Mouse (Mus musculus) limb, embryonic 11.5 days (tissue): ENCODE data around the gene Akap6. TPM values are rescaled to one million over a fixed set of nuclear protein-coding genes. Genes with fewer than 3 reads are reported as not detected.

ENCODE experiments used
- ATAC-seq: fragments of 200-750 bp; cut with Nextera tagmentation; 2 replicates; pipeline ENCODE4 v1.8.0; 2017; ENCODE audit warnings: low read depth; ENCODE audit not compliant: insufficient number of reproducible peaks, low FRiP score, low TSS enrichment
- DNase-seq: peaks from one replicate; pipeline ENCODE4 v3.0.0-alpha.2; 2015; ENCODE audit warnings: low spot score
- H3K27ac ChIP-seq: fragments of 300-500 bp; sonication (generic); replicated peaks from 2 replicates; pipeline ENCODE4 v1.5.1; 2014; ENCODE audit warnings: low read depth, mild to moderate bottlenecking, low read length
- H3K27me3 ChIP-seq: fragments of 300-500 bp; sonication (generic); 2 replicates; pipeline ENCODE4 v1.6.1; 2014; ENCODE audit warnings: mild to moderate bottlenecking, low read length, mixed read lengths; ENCODE audit not compliant: control insufficient read depth, insufficient read depth
- H3K36me3 ChIP-seq: fragments of 300-500 bp; sonication (generic); 2 replicates; pipeline ENCODE4 v1.6.1; 2014; ENCODE audit warnings: mild to moderate bottlenecking, low read length, moderate library complexity, mixed read lengths; ENCODE audit not compliant: control insufficient read depth, insufficient read depth
- H3K4me1 ChIP-seq: fragments of 300-500 bp; sonication (generic); 2 replicates; pipeline ENCODE4 v1.6.1; 2014; ENCODE audit warnings: low read length, mixed read lengths; ENCODE audit not compliant: control insufficient read depth, insufficient read depth
- H3K4me2 ChIP-seq: fragments of 300-500 bp; sonication (generic); 2 replicates; pipeline ENCODE4 v1.6.1; 2014; ENCODE audit warnings: low read depth, mild to moderate bottlenecking, moderate library complexity; ENCODE audit not compliant: severe bottlenecking
- H3K4me3 ChIP-seq: fragments of 300-500 bp; sonication (generic); 2 replicates; pipeline ENCODE4 v1.5.1; 2014; ENCODE audit warnings: low read depth, low read length
- H3K9ac ChIP-seq: fragments of 300-500 bp; sonication (generic); 2 replicates; pipeline ENCODE4 v1.6.1; 2014; ENCODE audit warnings: mild to moderate bottlenecking, low read length
- H3K9me3 ChIP-seq: fragments of 300-500 bp; sonication (generic); 2 replicates; pipeline ENCODE4 v1.6.1; 2016; ENCODE audit warnings: low read length; ENCODE audit not compliant: control insufficient read depth
- WGBS: fragments of 180-500 bp; shearing (Covaris S2); extraction: QIAGEN DNeasy Blood & Tissue Kit; methylation state at CpG from one replicate; pipeline ENCODE4 v1.1.7; 2014; 5-methylcytosine and 5-hydroxymethylcytosine counted together
- polyA plus RNA-seq: library from polyadenylated mRNA; unstranded; fragments of >200 nt; fragmentation: Nextera tagmentation; extraction: Ambion mirVana; gene quantifications from 2 replicates; pipeline ENCODE4 v1.2.1, GENCODE M21; 2014

The Akap6 gene
- polyA plus RNA-seq, 1 experiment from 2014 or later, result 0.29 TPM

DNA sequence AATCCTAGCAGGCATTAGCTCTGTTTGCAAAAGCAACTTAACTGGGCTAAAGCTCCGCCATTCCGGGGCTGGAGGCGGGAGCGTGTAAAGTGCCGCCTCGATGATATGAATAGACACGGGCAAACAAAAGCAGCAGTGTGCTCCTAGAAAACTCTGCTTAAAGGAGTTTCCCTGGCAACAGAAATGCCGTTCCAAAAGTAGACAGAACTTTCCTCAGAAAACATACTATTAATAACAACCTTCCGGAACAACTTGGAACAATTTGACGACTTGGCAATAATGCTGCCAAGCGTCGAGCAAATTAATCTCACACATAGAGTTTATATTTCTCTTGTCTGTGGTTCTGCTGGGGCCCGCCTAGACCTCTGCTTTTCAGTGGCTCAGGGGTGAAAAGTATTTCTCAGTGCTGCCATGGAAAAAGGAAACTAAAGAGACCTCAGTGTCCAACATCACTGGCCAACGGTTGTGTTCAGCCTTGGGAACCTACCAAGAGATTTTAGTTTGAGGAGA, 334.3 kb downstream of the Akap6 start:
- no peaks in the 10 kb centered on the region for H3K36me3 ChIP-seq
- H3K9ac ChIP-seq, result no peak overlapping the region
- no peak overlapping the region for H3K4me3 ChIP-seq
- WGBS, result 57% methylated on average over 14 of the region's 14 CpGs
- no peak overlapping the region for H3K4me2 ChIP-seq
- ATAC-seq (no peak), DNase-seq (peak; percentile 62)
- H3K9me3 ChIP-seq, result no peaks in the 10 kb centered on the region
- peaks cover 3% of the 10 kb centered on the region; the same call in 1 of the 2 replicates for H3K4me1 ChIP-seq
- peak overlapping the region; percentile 22; the same call in 1 of the 2 replicates for H3K27ac ChIP-seq
- no peaks in the 10 kb centered on the region for H3K27me3 ChIP-seq

DNA sequence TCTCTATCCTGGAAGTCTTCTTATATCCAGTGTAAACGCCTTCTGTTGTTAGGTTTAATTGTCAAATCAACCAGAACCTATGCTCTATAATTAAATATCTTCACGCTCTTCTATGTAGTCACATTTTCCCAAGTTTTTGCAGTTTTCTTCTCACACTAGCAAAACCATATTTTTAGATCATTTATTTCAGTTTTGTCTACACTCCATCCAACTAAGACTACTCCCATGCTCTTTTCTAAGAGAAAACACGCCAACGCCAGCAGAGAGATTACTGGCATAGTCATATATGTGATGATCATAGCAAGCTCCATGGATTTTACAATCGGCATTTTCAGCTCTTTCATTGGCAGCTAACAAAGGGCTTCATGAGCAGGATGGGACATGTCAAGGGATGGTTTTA, 341.5 kb downstream of the Akap6 start:
- Histone ChIP-seq H3K4me2 (no peak overlapping the region), H3K27me3 (no peaks in the 10 kb centered on the region), H3K4me1 (no peaks in the 10 kb centered on the region), H3K36me3 (no peaks in the 10 kb centered on the region), H3K4me3 (no peak overlapping the region), H3K27ac (no peak overlapping the region), H3K9me3 (no peaks in the 10 kb centered on the region), H3K9ac (no peak overlapping the region)
- ATAC-seq (no peak), DNase-seq (no peak)
- 86% methylated on average over 5 of the region's 5 CpGs for WGBS

DNA sequence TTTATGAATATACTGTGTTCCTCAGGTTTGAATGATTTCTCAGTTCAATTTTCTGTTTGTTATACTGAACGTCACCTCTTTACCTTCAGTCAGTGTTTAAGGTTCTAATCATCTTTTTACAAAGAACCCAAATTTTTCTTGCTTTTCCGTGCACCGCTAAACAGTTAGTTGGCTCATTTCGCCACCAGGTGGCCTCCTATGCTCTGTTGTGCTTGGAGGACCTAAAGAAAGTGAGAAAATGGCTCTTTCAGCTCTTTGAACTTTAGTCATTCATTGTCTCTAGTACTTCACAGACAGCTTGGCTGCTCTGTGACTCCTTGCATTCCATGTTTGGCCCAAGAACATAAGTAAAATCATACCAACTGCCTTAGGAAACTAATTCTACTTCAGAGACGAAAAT, 343.6 kb downstream of the Akap6 start:
- WGBS, result 27% methylated on average over 5 of the region's 5 CpGs
- no peaks in the 10 kb centered on the region for H3K27me3 ChIP-seq
- H3K4me2 ChIP-seq, result no peak overlapping the region
- no peaks in the 10 kb centered on the region for H3K9me3 ChIP-seq
- DNase-seq (peak; percentile 78), ATAC-seq (no peak)
- no peaks in the 10 kb centered on the region for H3K36me3 ChIP-seq
- no peak overlapping the region for H3K27ac ChIP-seq
- no peaks in the 10 kb centered on the region for H3K4me1 ChIP-seq
- no peak overlapping the region for H3K9ac ChIP-seq
- no peak overlapping the region for H3K4me3 ChIP-seq

GRCm38 (mm10) chr12:53057606-53058005, 358.4 kb downstream of the Akap6 start:
- DNase-seq (no peak), ATAC-seq (no peak)
- 92% methylated on average over 7 of the region's 7 CpGs for WGBS
- no peak overlapping the region for H3K4me2 ChIP-seq
- H3K27me3 ChIP-seq, result no peaks in the 10 kb centered on the region
- 0 out of 2 replicates have a peak, but pooled peaks cover 3% of the 10 kb centered on the region for H3K4me1 ChIP-seq
- no peaks in the 10 kb centered on the region for H3K36me3 ChIP-seq
- no peak overlapping the region for H3K4me3 ChIP-seq
- no peaks in the 10 kb centered on the region for H3K9me3 ChIP-seq
- no peak overlapping the region for H3K9ac ChIP-seq
- no peak overlapping the region for H3K27ac ChIP-seq

- Histone ChIP-seq H3K27ac (no peak overlapping the region), H3K9me3 (no peaks in the 10 kb centered on the region), H3K4me3 (no peak overlapping the region), H3K4me2 (no peak overlapping the region), H3K9ac (no peak overlapping the region), H3K36me3 (no peaks in the 10 kb centered on the region), H3K27me3 (no peaks in the 10 kb centered on the region), H3K4me1 (peaks cover 7% of the 10 kb centered on the region; the same call in 1 of the 2 replicates)
- WGBS, result 81% methylated on average over 6 of the region's 6 CpGs
- no peak for ATAC-seq
- DNase-seq, result no peak
Observed at GRCm38 (mm10) chr12:53060903-53061302, 361.7 kb downstream of the Akap6 start.

- H3K9me3 ChIP-seq, result no peaks in the 10 kb centered on the region
- DNase-seq (peak; percentile 38), ATAC-seq (no peak)
- no peak overlapping the region for H3K9ac ChIP-seq
- H3K36me3 ChIP-seq, result no peaks in the 10 kb centered on the region
- peak overlapping the region; percentile 21; the same call in 1 of the 2 replicates for H3K4me2 ChIP-seq
- no peak overlapping the region for H3K4me3 ChIP-seq
- H3K27me3 ChIP-seq, result no peaks in the 10 kb centered on the region
- WGBS, result 15% methylated on average over 7 of the region's 7 CpGs
- H3K4me1 ChIP-seq, result peaks cover 7% of the 10 kb centered on the region; the same call in 1 of the 2 replicates
- no peak overlapping the region for H3K27ac ChIP-seq
Observed at GRCm38 (mm10) chr12:53061466-53062124, 362.4 kb downstream of the Akap6 start.

GRCm38 (mm10) chr12:53063003-53063402, 363.8 kb downstream of the Akap6 start:
- Histone ChIP-seq H3K27ac (no peak overlapping the region), H3K27me3 (no peaks in the 10 kb centered on the region)

DNA sequence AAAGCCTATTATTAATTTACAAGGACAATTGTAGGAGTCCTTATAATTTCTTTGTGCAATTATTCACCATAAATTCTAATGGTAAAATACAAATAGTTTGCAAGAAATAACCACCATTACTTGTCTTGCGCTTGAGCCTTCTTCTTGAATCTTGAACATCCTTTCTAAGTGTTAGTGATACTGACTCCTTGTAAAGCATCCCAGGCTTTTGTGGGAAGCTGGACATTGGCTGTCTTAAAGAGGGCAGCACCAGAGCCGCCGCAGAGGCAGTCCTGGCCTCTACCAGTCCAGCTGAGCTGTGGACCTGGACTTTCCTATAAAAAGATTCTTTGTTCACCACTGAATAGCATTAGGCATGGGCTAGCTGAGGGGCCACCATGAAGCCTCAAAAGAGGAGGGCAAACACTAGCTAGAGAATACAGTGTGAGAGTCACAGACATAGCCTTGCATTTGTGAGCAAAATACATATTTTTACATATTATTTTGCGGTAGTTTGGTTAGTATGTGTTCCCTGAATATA, 365.1 kb downstream of the Akap6 start:
- DNase-seq (peak; percentile 22), ATAC-seq (no peak)
- H3K9ac ChIP-seq, result no peak overlapping the region
- no peaks in the 10 kb centered on the region for H3K36me3 ChIP-seq
- H3K27ac ChIP-seq, result no peak overlapping the region
- H3K9me3 ChIP-seq, result no peaks in the 10 kb centered on the region
- H3K27me3 ChIP-seq, result no peaks in the 10 kb centered on the region
- peaks cover 7% of the 10 kb centered on the region; the same call in 1 of the 2 replicates for H3K4me1 ChIP-seq
- WGBS, result 71% methylated on average over 4 of the region's 4 CpGs
- H3K4me3 ChIP-seq, result no peak overlapping the region
- H3K4me2 ChIP-seq, result no peak overlapping the region

More at GRCm38 (mm10) chr12:53063003-53063402, 363.8 kb downstream of the Akap6 start:
- DNase-seq (peak; percentile 38), ATAC-seq (no peak)
- WGBS, result 22% methylated on average over 9 of the region's 9 CpGs
- Histone ChIP-seq H3K36me3 (no peaks in the 10 kb centered on the region), H3K9ac (no peak overlapping the region), H3K4me2 (0 out of 2 replicates have a peak overlapping the region, but pooled peaks have one; percentile 4), H3K9me3 (no peaks in the 10 kb centered on the region), H3K4me1 (peaks cover 7% of the 10 kb centered on the region; the same call in 1 of the 2 replicates), H3K4me3 (no peak overlapping the region)
